In the genomic region with DNA sequence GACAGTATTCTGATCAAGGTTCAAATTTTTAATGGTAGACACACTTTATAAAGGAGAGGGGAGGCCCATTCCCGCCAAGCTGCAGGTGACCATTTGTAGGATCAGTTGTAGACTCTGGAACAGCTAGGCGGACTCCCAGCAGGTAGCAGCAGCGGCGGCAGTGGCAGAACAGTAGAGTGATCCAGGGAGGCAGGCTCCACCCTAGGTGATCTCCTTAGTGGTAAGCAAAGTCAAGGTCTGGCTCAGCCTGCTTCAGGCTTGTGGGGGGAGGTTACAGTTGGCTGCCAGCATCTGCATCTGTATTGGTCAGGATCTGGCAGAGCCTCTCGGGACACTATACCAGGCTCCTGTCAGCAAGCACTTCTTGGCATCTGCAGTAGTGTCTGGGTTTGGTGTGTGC, we compare ENCODE assay signal across 5 mouse cellular contexts. TPM values are rescaled to one million over a fixed set of nuclear protein-coding genes. Genes with fewer than 3 reads are reported as not detected.
DNase-seq lines count a peak whose midpoint lies in the region; TF ChIP-seq lines count a peak whose summit lies in the region.
"Not testable (repeated sequence)": the region's sequence is repeated elsewhere in the genome, so short reads cannot be mapped to it uniquely, and the experiment has no call there.

No protein-coding gene starts in this region.

- peaks cover 35% of the 10 kb centered on the region for H3K36me3 ChIP-seq in E14TG2a.4 (ENCODE audit: insufficient read depth, low read length)

- H3K4me3 ChIP-seq in E14TG2a.4 (replicated peaks; ENCODE audit: low read length), result 0 out of 2 replicates have a peak overlapping the region, but pooled peaks have one; percentile 20

- DNase-seq in ES-CJ7 (ENCODE audit: low read depth, low spot score), result peak; percentile 58
- peak; percentile 51 for DNase-seq in MN1 (ENCODE audit: low spot score)
- DNase-seq in ZHBTc4 (ENCODE audit: low read depth, low spot score), result peak; percentile 66
- peak; percentile 10 for DNase-seq in heart, adult 8-10 months (ENCODE audit: low spot score)

- H3K27me3 ChIP-seq in E14TG2a.4 (ENCODE audit: insufficient read depth, low read length), result not testable (repeated sequence)

- TF ChIP-seq CTCF in E14TG2a.4 (conservative IDR thresholded peaks at IDR 0.05; ENCODE audit: low read length), result not testable (repeated sequence)

- H3K9me3 ChIP-seq in E14TG2a.4 (ENCODE audit: low read length), result peaks cover 32% of the 10 kb centered on the region

- H3K4me1 ChIP-seq in E14TG2a.4 (replicated peaks; ENCODE audit: low read depth, low read length), result peaks cover 41% of the 10 kb centered on the region

RNA-seq across cellular contexts. Expression of gene Ccdc138, which starts 38.5 kb away (rescaled TPM):
- under 1 TPM; 0.37 to 0.82 (median 0.53) TPM for total RNA-seq in heart, adult 8-10 months (2022)

Comparison
In these comparisons a context has a peak if more than half of its experiments do, and no peak if none do; other contexts are left out.
1. Peak in every context shown above with its lines: DNase-seq and H3K4me3 ChIP-seq.
2. DNase-seq: peak in every context shown above with its lines; median percentile 66 in ZHBTc4; 58 in ES-CJ7; 51 in MN1; 10 in heart, adult 8-10 months.